Mouse (Mus musculus) brown adipose tissue, adult 24 weeks (tissue): ENCODE data around the gene Gm11639. TPM values are rescaled to one million over a fixed set of nuclear protein-coding genes. Genes with fewer than 3 reads are reported as not detected.
"Not testable (repeated sequence)": the region's sequence is repeated elsewhere in the genome, so short reads cannot be mapped to it uniquely, and the experiment has no call there.

ENCODE experiments used
- H3K27ac ChIP-seq: fragments of 200-500 bp; replicated peaks from 2 replicates; pipeline ENCODE4 v1.5.1; 2012; ENCODE audit warnings: low read depth, mild to moderate bottlenecking, low read length
- H3K4me1 ChIP-seq: fragments of 200-500 bp; 2 replicates; pipeline ENCODE4 v1.6.1; 2012; ENCODE audit warnings: low read length, mixed read lengths; ENCODE audit not compliant: control insufficient read depth, insufficient read depth, insufficient read length
- H3K4me3 ChIP-seq: fragments of 200-500 bp; 2 replicates; pipeline ENCODE4 v1.5.1; 2012; ENCODE audit warnings: low read depth, mild to moderate bottlenecking, low read length, moderate library complexity; ENCODE audit not compliant: insufficient read depth
- polyA plus RNA-seq: library from polyadenylated mRNA; stranded (reverse); fragments of >200 nt; gene quantifications from 2 replicates; pipeline ENCODE4 v1.2.4, GENCODE M21; 2012; ENCODE audit not compliant: missing spikeins, insufficient read depth, insufficient read length

The Gm11639 gene
- polyA plus RNA-seq, 1 experiment = not detected

DNA sequence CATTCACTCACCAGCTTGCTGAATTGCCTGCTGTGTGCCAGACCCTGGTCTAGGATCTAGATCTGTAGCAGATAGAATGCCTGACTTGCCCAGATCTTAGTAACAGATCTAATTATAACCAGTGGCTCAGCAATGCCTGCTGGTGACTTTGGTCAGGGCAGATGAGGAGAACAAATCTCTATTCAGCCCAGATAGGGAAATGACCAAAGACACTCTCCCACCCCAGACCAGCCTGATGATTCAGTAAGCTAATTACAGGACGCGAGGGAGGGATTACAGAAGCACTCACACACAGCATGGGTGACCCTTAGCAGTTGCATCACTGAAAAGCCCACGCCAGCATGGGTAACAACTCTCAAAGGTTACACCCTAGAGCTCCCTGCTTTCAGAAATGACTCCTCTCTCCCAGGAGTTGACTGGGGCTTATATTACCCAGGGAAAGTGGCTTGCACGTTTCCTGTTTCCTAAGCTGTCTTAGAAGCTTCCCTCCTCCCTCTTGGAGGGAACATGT is 435.1 kb downstream of the Gm11639 start:
- Histone ChIP-seq H3K4me1 (no peaks in the 10 kb centered on the region), H3K27ac (no peak overlapping the region), H3K4me3 (no peak overlapping the region)

DNA sequence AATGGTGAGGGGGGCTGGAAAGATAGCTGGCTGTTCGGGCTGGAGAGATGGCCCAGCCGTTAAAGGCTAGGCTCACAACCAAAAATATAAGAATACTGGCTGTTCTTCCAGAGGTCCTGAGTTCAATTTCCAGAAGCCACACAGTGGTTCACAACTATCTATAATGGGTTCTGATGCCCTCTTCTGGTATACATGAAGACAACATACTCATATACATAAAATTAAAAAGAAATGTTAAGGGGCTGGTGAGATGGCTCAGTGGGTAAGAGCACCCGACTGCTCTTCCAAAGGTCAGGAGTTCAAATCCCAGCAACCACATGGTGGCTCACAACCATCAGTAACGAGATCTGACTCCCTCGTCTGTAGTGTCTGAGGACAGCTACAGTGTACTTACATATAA is 436.3 kb downstream of the Gm11639 start:
- H3K27ac ChIP-seq = not testable (repeated sequence)

GRCm38 (mm10) chr11:105123986-105124385 is 438.5 kb downstream of the Gm11639 start:
- no peak overlapping the region for H3K4me3 ChIP-seq
- H3K4me1 ChIP-seq = peaks cover 6% of the 10 kb centered on the region; the same call in 1 of the 2 replicates
- no peak overlapping the region for H3K27ac ChIP-seq

More for the DNA sequence above, 436.3 kb downstream of the Gm11639 start:
- H3K4me1 ChIP-seq, H3K4me3 ChIP-seq: not testable (repeated sequence)

- Histone ChIP-seq H3K4me3 (peak within 1 kb of the TSS; percentile 92), H3K4me1 (peaks cover 6% of the 10 kb centered on the region; the same call in 1 of the 2 replicates), H3K27ac (0 out of 2 replicates have a peak within 1 kb of the TSS, but pooled peaks have one; percentile 23)
These were observed 440.4 kb downstream of the Gm11639 start, which contains the start of gene Mettl2 for GRCm38 (mm10) chr11:105125735-105126519. Gene Mettl2, plus strand, starts transcription at chr11:105126425.

DNA sequence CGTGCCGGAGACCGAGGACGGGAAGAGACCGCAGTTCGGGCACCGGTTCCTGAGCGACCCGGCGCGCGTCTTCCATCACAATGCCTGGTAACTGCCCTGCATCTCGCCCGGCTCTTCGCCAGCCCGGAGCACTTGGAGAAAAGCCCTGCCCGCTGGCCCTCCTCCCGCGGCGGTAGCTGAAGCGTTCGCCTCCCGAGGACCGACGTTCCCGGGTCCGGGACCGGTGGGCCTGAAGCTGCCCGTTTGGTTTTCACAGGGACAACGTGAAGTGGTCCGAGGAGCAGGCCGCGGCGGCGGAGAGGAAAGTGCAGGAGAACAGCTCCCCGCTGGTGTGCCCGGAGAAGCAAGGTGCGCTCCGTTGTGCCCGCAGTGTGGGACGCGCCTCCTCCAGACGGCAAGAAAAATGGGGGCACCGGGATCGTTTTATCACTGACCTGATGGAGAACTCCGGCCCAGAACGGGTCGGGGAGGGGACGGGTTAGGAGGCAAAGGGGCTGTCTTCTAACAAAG is 441.1 kb downstream of the Gm11639 start:
- H3K4me3 ChIP-seq = peak overlapping the region; percentile 92
- no peak overlapping the region for H3K27ac ChIP-seq
- H3K4me1 ChIP-seq = peaks cover 6% of the 10 kb centered on the region; the same call in 1 of the 2 replicates

- Histone ChIP-seq H3K27ac (no peak overlapping the region), H3K4me1 (no peaks in the 10 kb centered on the region), H3K4me3 (no peak overlapping the region)
These were observed 450.2 kb downstream of the Gm11639 start for GRCm38 (mm10) chr11:105135692-105136091.

DNA sequence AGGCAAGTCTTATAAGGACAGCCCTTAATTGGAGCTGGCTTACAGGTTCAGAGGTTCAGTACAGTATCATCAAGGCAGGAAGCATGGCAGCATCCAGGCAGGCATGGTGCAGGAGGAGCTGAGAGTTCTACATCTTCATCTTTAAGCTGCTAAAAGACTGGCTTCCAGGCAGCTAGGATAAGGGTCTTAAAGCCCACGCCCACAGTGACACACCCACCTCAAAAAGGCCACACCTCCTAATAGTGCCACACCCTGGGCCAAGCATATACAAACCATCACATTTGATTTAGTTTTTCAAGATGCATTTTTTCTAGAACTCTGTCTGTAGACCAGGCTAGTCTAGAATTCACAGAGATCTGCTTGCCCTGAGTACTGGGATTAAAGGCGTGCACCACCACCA is 451.7 kb downstream of the Gm11639 start:
- H3K4me3 ChIP-seq, H3K4me1 ChIP-seq, H3K27ac ChIP-seq: not testable (repeated sequence)

DNA sequence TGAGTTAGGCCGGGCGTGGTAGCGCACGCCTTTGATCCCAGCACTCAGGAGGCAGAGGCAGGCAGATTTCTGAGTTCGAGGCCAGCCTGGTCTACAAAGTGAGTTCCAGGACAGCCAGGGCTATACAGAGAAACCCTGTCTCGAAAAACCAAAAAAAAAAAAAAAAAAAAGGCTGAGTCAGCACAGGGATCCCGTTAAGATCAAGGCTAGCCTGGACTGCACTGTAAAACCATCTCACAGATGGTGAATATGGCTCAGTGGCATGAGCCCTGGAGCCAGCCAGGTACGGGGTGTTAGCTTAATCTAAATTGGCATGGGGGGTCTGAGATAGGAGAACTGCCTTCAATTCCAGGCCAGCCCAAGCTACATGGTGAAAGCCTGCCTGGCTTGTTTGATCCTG is 455.0 kb downstream of the Gm11639 start:
- not testable (repeated sequence) for H3K27ac ChIP-seq, H3K4me1 ChIP-seq, H3K4me3 ChIP-seq

GRCm38 (mm10) chr11:105141115-105141514 is 455.6 kb downstream of the Gm11639 start:
- no peak overlapping the region for H3K27ac ChIP-seq
- no peaks in the 10 kb centered on the region for H3K4me1 ChIP-seq
- no peak overlapping the region for H3K4me3 ChIP-seq

DNA sequence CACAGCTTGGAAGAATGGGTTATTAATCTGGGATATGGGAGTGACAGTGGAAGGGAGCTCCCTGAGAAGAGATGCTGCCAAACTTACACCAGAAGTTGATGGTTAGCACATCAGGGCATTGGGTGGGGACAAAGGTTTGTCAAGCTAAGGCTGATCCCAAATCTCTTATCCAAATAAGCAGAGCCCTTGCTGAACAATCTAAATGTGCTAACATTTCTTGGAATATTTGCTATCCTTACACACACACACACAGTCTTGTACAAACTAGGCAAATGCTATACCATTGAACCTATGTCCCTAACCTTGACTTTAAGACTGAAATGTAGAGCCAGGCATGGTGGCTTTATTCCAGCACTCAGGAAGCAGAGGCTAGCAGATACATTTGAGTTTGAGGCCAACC is 458.1 kb downstream of the Gm11639 start:
- H3K4me3 ChIP-seq = no peak overlapping the region
- H3K27ac ChIP-seq = no peak overlapping the region
- H3K4me1 ChIP-seq = no peaks in the 10 kb centered on the region

DNA sequence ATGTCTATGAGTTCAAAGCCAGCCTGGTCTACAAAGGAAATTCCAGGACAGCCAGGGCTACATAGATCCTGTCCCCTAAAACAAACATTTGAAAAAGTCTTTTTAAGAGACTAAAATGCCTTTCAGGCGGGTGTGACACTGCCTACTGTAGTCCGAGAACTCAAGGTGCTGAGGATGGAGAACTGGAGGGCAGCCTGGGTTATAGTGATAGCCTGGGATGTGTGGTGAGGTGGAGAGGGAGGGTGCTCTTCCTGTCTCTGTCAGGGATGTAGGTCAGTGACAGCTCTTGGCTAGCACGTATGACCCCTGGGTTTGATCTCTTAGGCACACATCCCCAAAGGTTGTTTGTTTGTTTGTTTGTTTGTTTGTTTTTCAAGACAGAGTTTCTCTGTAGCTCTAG is 458.6 kb downstream of the Gm11639 start:
- Histone ChIP-seq H3K4me1 (no peaks in the 10 kb centered on the region), H3K27ac (no peak overlapping the region), H3K4me3 (no peak overlapping the region)

DNA sequence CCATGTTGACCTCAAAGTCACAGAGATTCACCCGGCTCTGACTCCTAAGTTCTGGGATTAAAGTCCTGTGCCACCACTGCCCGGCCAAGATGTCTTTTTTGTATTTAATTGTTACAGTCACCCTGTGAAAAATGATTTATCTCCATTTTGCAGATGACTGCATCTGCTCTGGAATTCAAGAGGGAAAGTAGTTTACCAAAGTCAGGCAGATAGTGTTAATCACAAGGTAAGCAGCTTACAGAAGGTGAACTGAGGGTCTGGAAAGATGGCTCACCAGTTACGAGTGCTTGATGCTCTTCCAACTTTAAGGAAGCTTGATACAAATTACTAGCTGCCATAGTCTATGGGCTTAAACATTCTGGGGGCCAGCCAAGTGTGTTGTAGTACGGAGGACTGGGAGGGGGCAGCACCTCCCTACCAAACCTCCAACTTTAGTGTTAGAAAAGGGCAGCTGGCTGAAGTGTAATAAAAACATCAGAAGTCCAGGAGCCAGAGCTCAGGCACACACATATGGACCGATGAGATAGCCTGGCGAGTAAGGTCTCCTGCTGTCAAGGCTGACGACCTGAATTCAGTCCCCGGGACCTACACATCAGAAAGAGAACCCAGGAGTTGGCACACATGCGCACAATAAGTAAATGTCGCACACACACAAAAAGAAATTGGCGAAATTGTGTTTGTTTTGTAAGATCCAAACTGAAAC is 459.2 kb downstream of the Gm11639 start:
- Histone ChIP-seq H3K4me3 (no peak overlapping the region), H3K4me1 (no peaks in the 10 kb centered on the region), H3K27ac (no peak overlapping the region)

- Histone ChIP-seq H3K27ac (no peak overlapping the region), H3K4me1 (no peaks in the 10 kb centered on the region), H3K4me3 (no peak overlapping the region)
These were observed 459.7 kb downstream of the Gm11639 start for GRCm38 (mm10) chr11:105145211-105145610.

GRCm38 (mm10) chr11:105146593-105146992 is 461.1 kb downstream of the Gm11639 start, which contains the start of gene Gm10842:
Gene Gm10842, plus strand, starts transcription at chr11:105146893.
- Histone ChIP-seq H3K4me3 (no peak within 1 kb of the TSS), H3K4me1 (no peaks in the 10 kb centered on the region), H3K27ac (no peak within 1 kb of the TSS)

DNA sequence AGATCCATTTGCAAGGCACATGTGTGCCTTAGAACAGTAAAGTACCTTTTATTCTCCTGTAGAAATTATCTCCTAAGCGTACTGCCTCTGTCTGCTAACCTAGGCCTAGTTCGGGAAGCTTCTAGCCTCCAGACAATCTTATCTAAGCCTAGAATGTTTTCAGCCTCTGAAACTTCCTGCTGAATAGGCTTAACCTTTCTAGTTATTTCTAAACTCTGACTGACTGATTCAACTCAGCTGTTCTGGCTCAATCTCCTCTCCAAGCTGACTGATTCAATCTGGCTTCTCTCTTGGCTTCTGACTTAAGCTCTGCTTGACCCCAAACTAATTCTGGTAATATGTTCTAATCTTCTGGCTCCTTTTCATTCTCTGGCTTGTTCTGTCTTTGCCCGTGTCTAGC is 463.8 kb downstream of the Gm11639 start:
- Histone ChIP-seq H3K4me3 (no peak overlapping the region), H3K4me1 (no peaks in the 10 kb centered on the region), H3K27ac (no peak overlapping the region)
